Mouse (Mus musculus) heart, postnatal 36 days (tissue): ENCODE measurements around the gene Filip1l. TPM values are rescaled to one million over a fixed set of nuclear protein-coding genes. Genes with fewer than 3 reads are reported as not detected.

Source experiments
- DNase-seq, 2 experiments: peaks; one replicate each; pipeline ENCODE4 v3.0.0; 2021 to 2022
- intact Hi-C: fragments of 180-260 bp; cut with DNase I; formaldehyde crosslinking; loops from one replicate; pipeline ENCODE4 v1.15.1; 2025
- total RNA-seq, 2 experiments: library from RNA; stranded (reverse); gene quantifications; 2 replicates each; pipeline ENCODE4 v1.2.3; 2021

The Filip1l gene
- total RNA-seq, 2 experiments from 2014 or later, result 35.4 to 37.8 TPM

GRCm38 (mm10) chr16:57428977-57429376 lies 76.1 kb downstream of the Filip1l start:
- DNase-seq, result no peak
- intact Hi-C loops, result no loop called here

- intact Hi-C loops, result no loop called here
Observed at GRCm38 (mm10) chr16:57431294-57431693, 78.4 kb downstream of the Filip1l start.

DNA sequence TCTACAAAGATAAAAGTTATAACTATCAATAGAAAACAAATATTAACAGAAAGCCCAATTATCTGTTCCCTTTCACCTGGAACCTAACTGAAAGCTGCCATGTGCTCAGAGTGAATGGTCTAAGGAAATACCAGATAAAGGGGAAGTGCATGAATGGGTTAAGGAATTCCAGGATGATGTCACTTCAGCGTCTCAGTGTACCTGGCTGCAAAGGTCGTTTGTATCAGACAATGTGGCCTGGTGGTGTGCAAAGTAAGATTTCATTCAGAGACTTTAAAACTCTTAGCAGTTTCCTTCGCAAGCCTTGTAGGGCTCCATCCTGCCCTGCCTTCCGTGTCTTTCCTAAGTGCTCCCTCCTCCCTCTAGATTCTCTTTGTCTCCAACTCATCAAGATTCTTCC lies 80.3 kb downstream of the Filip1l start:
- no peak for DNase-seq
- intact Hi-C loops, result no loop called here

More at GRCm38 (mm10) chr16:57431294-57431693, 78.4 kb downstream of the Filip1l start:
- DNase-seq, result no peak

DNA sequence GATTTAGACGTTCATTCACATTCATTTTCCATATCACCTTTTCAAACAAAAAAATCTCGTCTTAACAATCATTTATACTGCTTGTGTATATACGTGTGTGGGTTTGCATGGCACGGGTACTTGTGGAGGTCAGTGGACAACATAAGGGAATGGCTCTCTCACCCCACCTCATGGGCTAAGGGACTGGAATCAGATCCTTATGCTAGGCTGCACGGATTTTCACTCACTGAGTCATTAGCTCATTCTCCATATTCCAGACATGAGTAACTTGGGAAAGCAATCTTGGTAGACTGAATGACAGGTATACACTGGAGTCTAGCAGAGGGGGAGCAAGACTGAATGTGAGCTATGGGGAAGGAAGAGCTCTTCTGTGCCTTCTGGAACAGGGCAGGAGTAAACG lies 80.8 kb downstream of the Filip1l start:
- DNase-seq, result no peak

DNA sequence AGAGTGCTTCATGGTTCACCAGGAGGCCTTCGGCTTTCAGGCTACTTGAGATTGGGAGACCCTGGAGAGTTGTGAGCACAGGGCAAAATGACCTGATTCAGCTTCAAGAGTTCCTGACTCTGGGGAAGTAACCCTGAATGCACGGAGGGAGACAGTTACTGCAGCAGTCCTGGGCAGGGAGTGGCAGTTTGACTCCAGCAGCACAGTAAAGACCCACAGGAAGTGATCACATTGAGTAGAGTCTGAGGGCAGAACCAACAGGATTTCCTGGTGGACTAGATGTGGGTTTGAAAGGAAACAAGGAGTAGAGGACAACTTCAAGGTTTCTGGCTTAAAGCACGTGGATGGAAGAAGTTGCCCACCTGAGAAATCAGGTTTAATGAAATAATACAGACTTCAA lies 81.7 kb downstream of the Filip1l start:
- intact Hi-C loops, result no loop called here
- DNase-seq, result no peak

More for the DNA sequence above, 80.8 kb downstream of the Filip1l start:
- intact Hi-C loops, result no loop called here

DNA sequence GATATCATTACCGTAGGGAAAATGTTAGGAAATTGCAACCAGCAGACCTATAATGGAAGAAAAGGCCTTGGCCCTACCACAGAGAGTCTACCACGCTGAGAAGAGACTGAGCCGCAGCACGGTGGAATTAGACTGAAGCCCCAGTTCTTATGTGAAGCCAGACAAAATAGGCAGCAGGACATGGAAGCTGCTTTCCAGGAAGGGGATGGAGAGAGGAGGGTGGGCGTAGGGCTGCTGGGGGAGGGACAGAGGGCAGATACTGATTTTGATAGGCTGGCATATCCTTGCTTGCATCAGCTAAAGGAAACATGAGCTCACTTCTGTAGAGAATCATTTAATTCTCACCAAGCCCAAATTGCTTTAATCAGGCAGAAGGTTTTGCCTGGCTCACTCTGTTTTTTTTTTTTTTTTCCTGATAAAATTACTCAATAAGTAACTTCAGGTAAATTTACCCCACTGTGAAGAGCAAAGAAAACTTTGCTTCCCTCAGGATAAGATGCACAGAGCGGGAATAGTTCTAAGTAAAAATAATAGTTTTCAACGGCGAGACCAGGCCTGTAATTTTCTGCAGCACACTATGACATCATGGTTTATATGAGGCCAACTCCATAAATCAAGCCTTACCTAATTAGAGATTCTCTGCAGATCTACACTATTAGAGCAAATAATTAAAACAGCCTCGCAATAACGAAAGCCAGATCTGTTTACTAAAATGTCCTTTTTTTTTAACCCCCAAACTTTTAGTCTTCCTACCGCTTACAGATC lies 84.8 kb downstream of the Filip1l start:
- DNase-seq, result no peak
- intact Hi-C loops, result no loop called here

DNA sequence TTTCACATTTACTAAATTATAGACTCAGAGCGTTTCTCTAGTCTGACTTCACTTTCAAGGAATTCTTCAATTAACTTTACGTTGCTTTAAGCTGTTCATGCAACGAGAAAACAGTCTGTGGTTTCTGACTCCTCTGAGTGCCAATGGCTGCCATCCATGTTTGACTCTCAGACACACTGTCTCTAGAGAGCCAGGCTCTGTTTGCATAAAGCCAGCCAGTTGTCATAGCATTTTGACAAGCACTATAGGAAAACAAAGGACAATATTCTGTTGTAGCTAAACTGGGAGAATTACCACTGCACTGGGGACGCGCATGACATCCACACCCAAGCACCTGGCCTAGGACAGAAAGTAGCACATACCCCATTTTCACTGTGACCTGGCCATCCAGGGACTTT lies 85.4 kb downstream of the Filip1l start:
- DNase-seq, result no peak

GRCm38 (mm10) chr16:57439206-57439605 lies 86.3 kb downstream of the Filip1l start:
- no peak for DNase-seq
- intact Hi-C loops, result no loop called here

More for the DNA sequence above, 85.4 kb downstream of the Filip1l start:
- intact Hi-C loops, result no loop called here

DNA sequence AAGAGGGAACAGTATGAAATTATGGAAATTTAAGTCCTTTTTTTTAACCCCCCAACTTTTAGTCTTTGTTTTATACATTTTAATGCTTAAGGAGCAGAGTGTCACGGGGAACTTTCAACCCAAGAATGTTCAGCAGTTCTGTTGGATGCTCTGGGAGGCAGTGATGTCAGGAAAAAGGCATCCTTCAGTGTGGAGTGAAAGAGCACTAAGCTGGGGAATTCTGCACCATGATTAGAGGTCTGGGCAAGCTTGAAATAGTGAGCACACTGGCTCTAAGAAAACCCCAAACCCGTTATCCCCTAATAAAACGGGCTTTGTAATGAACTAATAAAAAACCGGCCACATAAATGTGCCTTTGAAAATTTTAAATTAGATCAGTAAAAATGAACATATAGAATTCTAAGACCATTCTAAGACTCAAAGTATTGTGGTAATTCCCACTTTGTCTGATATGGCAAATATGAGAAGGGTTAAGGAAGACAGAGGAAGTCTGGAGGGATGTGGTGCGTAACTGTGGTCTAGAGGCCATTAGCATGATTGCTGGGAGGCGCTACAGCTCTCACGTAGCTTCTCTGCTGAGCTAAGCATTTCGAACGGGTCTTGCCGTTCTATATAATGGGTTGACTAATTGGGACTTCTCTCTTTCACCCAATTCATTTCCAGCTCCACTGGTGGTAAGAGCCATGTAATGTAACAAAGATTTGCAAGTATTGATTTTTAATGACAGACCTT lies 88.0 kb downstream of the Filip1l start:
- DNase-seq, result no peak
- intact Hi-C loops, result no loop called here

DNA sequence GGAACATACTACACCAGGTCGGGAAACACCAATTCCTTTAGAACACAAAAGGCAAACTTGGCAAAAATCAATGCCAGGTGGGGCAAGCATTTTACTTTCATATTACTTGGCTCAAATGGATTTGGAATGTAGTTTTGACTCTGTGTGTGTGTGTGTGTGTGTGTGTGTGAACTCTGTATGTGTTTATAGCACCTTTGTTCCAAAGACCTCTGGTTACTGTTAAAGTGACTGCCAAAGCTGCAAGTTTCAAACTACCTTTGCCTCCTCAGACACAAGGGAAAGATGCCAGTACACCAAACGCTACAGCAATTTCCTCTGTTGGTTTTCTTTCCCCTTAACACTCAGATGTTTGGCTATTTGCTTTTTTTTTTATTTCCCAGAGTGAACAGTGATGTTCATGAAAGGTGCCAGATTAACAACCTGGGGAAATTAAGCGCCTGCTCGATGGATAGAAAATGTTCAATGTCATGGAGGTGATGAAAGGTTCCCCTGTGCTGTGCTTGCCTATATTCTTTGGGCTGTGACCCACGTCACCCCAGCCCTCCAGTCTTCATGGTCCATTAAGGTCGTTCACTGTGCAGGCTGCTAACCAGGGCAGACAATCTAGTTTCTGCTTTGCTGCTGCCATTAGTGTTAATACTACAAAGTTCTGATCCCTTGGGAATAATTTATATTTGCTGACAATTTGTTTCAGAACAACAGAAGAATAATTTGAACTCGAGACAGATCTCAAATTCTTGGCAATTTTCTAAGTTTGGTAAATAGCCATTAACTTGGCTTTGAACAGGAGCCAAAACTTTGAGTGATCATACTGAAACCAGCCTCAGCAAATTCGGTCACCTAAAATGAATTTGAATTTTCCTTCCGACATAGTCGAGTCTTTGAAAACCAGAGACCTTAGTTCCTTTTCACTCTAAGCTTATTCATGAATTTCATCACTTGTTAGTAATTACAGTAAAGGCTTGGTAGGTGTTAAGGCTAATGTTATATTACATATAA lies 92.5 kb downstream of the Filip1l start:
- DNase-seq, result no peak
- intact Hi-C loops, result no loop called here

- DNase-seq, result no peak
- intact Hi-C loops, result no loop called here
Observed at GRCm38 (mm10) chr16:57453009-57453408, 100.1 kb downstream of the Filip1l start.

GRCm38 (mm10) chr16:57454106-57454763 lies 101.3 kb downstream of the Filip1l start:
- intact Hi-C loops, result no loop called here
- DNase-seq, result no peak

GRCm38 (mm10) chr16:57455573-57455972 lies 102.7 kb downstream of the Filip1l start:
- DNase-seq, result no peak
- intact Hi-C loops, result no loop called here

DNA sequence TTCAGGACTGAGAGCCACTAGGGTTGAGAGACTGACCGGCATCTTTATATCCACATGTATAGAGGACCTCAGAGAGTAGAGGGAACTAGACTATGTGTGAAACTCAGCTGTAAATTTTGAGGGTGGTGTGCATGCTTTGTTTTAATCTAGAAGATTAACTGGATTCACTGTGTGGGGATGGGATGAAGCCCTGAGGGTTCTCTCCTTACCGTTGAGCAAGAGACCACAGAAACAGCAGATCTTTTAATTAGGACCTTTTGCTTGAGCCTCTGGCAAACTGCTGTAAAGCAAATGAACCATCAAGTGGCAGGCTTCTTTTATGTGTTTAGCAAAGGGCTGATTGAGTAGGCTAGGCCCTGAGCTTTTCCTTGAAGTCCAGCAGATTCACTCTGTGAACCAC lies 103.1 kb downstream of the Filip1l start:
- DNase-seq, result no peak
- intact Hi-C loops, result no loop called here

DNA sequence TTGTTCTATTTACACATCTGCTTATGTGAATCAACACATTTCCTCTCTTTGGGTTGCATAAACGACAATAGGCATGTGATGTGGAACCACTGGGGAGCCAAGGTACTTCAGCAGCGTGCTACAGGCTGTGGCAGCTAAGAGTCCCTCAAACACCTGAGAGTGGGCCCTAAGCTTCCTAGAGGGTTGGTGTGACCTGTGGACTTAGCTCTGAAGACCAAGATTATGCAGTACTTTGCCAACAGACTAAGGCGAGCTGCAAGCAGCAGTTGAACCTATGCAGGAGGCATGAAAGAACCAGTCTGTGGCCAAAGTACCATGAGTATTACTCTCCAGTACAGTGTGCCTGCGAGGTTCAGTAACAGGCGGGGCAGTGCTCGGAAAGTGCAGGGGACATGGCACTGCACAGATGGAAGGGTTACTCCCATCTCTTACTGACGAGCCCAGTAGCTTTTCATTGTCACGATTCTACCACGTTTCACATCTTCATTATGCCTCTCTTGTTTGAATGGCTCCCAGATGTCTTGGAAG lies 112.6 kb downstream of the Filip1l start:
- DNase-seq, result no peak
- intact Hi-C loops, result no loop called here

- intact Hi-C loops, result no loop called here
- no peak for DNase-seq
Observed at GRCm38 (mm10) chr16:57469301-57469700, 116.4 kb downstream of the Filip1l start.

DNA sequence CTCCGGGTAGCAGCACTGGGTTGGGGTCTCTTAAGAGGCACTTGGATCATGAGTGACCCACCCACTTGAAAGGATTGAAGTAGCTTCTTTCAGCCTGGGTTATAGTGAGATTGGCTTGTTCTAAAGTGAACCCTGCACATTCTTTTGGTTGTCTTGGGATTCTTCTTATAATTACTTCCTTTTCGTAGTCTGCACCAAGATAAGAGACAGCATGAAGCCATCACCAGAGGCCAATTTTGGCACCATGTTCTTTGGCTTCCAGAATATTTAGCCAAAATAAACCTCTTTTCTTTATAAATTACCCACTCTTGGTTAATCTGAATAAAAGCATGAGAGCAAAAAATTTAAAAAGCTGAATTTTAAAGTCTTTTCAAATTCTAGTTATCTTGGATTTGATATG lies 117.0 kb downstream of the Filip1l start:
- intact Hi-C loops, result no loop called here

DNA sequence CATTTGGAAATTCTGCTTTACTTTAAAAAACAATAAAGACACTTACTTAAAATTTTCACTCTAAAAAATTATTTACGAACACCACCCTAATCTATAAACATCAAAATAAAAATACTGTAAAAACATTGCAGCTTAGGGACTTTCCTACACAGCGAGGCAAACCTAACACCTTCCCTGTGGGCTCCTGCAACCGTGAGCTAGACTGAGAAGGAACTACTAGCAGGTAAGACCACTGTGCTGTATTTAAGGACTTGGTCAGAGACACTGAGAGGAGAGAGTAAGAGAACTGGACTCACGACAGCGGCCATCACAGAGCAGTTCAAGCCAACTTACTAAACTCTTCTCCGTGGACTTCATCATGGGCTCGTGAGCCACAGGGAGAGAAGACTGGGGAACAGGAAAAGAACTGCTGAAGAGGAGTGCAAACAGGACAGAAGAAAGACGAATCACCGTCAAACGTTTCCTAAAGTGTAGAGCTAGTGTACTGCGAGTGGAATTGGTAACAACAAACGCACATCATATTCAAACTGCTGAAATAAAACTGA lies 117.5 kb downstream of the Filip1l start:
- no peak for DNase-seq
- intact Hi-C loops, result no loop called here

More for the DNA sequence above, 117.0 kb downstream of the Filip1l start:
- DNase-seq, result no peak

- no peak for DNase-seq
- intact Hi-C loops, result no loop called here
Observed at GRCm38 (mm10) chr16:57471071-57471470, 118.2 kb downstream of the Filip1l start.
